Mouse (Mus musculus): Measurements from ENCODE around the gene Spred2.
A peak's percentile ranks its signal among the peaks of the same experiment; 100 is the strongest.

The Spred2 gene

GRCm38 (mm10) chr11:19923888-19924756 lies at the start of gene Spred2:
TSS of gene Spred2 (plus strand) at chr11:19924375.
- DNase-seq (ENCODE audit: low read depth, low spot score): peak; percentile 93

GRCm38 (mm10) chr11:19875551-19875950 lies 48.6 kb upstream of the Spred2 start:
- no peak for DNase-seq (ENCODE audit: low read depth, low spot score)

GRCm38 (mm10) chr11:19875964-19876363 lies 48.2 kb upstream of the Spred2 start:
- DNase-seq (ENCODE audit: low read depth, low spot score): no peak

- no peak for DNase-seq (ENCODE audit: low read depth, low spot score)
These were observed 46.8 kb upstream of the Spred2 start for GRCm38 (mm10) chr11:19877239-19877915.

GRCm38 (mm10) chr11:19881342-19881741 lies 42.8 kb upstream of the Spred2 start:
- DNase-seq (ENCODE audit: low read depth, low spot score): no peak

GRCm38 (mm10) chr11:19890700-19891406 lies 33.3 kb upstream of the Spred2 start:
- DNase-seq (ENCODE audit: low read depth, low spot score): peak; percentile 44

GRCm38 (mm10) chr11:19893233-19893632 lies 30.9 kb upstream of the Spred2 start:
- DNase-seq (ENCODE audit: low read depth, low spot score): no peak

- DNase-seq (ENCODE audit: low read depth, low spot score): no peak
These were observed 24.6 kb upstream of the Spred2 start for GRCm38 (mm10) chr11:19899621-19900020.

- no peak for DNase-seq (ENCODE audit: low read depth, low spot score)
These were observed 23.5 kb upstream of the Spred2 start for GRCm38 (mm10) chr11:19900712-19901111.

GRCm38 (mm10) chr11:19911216-19911615 lies 13.0 kb upstream of the Spred2 start:
- DNase-seq (ENCODE audit: low read depth, low spot score): no peak

- DNase-seq (ENCODE audit: low read depth, low spot score): no peak
These were observed 12.0 kb upstream of the Spred2 start for GRCm38 (mm10) chr11:19912179-19912578.

- DNase-seq (ENCODE audit: low read depth, low spot score): no peak
These were observed 11.5 kb upstream of the Spred2 start for GRCm38 (mm10) chr11:19912661-19913060.

GRCm38 (mm10) chr11:19913761-19914160 lies 10.4 kb upstream of the Spred2 start:
- DNase-seq (ENCODE audit: low read depth, low spot score): no peak

- DNase-seq (ENCODE audit: low read depth, low spot score): no peak
These were observed 6.6 kb upstream of the Spred2 start for GRCm38 (mm10) chr11:19917381-19918245.

- DNase-seq (ENCODE audit: low read depth, low spot score): no peak
These were observed 6.0 kb upstream of the Spred2 start for GRCm38 (mm10) chr11:19918246-19918540.

- DNase-seq (ENCODE audit: low read depth, low spot score): no peak
These were observed 4.8 kb upstream of the Spred2 start for GRCm38 (mm10) chr11:19919460-19919784.

- peak; percentile 85 for DNase-seq (ENCODE audit: low read depth, low spot score)
These were observed 4.1 kb upstream of the Spred2 start for GRCm38 (mm10) chr11:19919785-19920671.

GRCm38 (mm10) chr11:19921723-19922122 lies 2.5 kb upstream of the Spred2 start:
- no peak for DNase-seq (ENCODE audit: low read depth, low spot score)

GRCm38 (mm10) chr11:19922208-19922607 lies 2.0 kb upstream of the Spred2 start:
- peak; percentile 26 for DNase-seq (ENCODE audit: low read depth, low spot score)

GRCm38 (mm10) chr11:19924757-19925148 lies 578 bp downstream of the Spred2 start:
- DNase-seq (ENCODE audit: low read depth, low spot score): peak; percentile 72

All from CD4-positive helper T cell, adult 2 months (primary cell).